Mouse (Mus musculus): Measurements from ENCODE around the gene E130309D02Rik.

The E130309D02Rik gene

DNA sequence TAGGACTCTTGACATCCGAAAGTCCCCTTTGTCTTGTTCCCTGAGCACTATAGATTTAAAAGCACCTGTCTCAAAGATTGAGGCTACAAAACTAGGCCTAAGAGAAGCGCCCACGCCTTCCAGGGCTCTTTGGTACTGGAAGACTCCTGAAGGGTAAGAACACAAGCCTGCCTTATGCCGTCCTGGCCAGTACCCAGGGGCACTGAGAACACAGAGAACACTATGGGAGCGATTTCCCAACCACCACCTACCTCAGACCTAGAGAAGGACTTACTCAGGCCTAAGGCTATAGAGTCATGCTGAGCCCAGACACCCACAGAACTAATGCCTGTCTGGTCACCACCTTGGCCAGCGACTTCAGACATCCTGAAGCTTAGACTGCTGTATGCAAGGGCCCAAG, 48.4 kb downstream of the E130309D02Rik start:
- DNase-seq (ENCODE audit: low spot score in 2 of 2): no peak

DNA sequence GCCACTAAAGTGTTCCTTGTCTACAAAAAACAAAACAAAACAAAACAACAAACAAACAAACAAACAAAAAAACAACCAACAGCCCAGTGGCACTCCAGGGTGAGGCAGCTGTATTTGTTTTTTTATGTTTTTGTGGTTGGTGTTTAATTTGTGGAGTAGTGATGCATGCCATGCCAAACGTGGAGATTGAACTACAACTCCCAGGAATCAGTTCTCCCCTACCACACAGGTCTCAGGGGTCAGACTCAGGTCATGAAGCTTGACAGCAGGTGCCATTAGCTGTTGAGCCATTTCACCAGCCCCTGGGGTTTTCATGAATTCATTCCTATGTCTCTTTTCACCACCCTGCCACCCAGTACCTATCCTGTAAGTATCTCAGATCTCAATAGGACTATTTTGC, 49.8 kb downstream of the E130309D02Rik start:
- no peak for DNase-seq (ENCODE audit: low spot score in 2 of 2)

DNA sequence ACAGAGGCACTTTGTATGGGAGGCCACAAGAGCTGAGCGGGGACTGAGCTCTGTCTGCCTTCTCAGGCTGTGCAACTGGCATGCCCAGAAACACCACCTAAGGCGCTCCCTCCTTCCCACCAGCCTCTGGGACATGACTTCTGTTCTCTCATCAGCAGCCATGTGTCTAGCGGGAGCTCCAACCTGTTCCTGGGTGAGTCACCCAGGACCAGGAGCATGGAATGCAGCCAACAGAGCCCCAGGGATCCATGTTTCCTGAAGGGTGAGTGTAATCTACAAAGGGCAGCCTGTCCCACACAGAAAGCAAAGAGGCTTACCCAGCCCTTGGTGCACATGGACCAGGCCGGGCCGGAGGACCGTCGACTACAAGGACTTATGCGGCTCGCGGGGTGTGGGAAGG, 50.5 kb downstream of the E130309D02Rik start:
- no peak for DNase-seq (ENCODE audit: low spot score in 2 of 2)

DNA sequence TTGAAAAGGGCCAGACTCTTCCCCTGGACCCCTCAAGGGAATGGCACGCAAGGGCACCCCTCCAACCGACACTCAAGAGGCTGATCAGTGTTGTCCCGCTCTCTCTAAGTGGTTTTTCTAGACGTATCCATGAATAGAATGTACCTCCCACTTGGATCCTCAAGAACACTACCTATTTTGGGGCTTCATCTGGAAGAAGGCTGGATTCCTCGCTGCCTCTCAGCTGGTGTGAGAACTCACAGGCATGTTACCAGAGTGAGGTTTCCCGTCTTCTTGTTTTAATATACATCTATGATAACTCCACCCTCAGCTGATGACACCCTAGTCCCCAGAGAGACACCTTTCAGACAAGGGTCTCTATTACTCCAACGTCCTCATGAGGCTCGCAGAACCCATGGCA, 53.5 kb downstream of the E130309D02Rik start:
- DNase-seq (ENCODE audit: low spot score in 2 of 2): no peak

DNA sequence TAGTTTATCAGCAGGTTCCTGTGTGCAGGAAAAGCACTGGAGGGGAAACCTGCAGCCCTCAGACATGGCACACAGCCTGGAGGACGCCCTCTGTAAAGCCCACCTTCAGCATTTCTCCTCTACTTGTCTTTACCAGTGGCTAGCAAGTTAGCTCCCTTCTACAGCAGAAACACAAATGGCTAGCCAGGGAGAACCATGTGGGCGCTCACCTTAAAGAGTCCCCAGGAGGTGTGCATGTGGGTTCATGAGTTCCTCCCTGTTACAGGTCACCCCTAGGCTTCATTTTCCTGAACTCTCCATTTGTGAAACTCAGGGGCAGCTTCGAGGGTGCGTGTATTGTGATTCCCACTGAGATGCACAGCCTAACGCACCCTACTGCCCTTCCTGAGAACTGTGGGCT, 59.4 kb downstream of the E130309D02Rik start:
- no peak for DNase-seq (ENCODE audit: low spot score in 2 of 2)

DNA sequence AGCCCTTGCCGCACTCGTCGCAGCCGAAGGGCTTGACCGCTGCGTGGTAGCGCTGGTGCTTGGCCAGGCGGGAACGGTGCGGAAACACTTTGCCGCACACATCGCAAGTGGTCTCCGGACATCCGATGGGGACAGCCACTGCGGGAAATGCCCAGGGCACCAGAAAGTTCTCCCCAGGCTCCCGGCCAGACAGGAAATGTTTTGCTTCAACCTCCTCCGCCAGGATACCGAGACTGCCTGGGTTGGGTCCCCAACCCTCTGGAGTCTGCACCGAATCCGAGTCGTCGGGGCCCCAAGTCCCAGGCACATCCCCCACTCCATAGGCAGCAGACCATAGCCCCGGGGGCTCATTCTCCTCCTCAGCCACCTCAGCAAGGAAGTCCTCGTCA, 60.0 kb downstream of the E130309D02Rik start:
- no peak for DNase-seq (ENCODE audit: low spot score in 2 of 2)

DNA sequence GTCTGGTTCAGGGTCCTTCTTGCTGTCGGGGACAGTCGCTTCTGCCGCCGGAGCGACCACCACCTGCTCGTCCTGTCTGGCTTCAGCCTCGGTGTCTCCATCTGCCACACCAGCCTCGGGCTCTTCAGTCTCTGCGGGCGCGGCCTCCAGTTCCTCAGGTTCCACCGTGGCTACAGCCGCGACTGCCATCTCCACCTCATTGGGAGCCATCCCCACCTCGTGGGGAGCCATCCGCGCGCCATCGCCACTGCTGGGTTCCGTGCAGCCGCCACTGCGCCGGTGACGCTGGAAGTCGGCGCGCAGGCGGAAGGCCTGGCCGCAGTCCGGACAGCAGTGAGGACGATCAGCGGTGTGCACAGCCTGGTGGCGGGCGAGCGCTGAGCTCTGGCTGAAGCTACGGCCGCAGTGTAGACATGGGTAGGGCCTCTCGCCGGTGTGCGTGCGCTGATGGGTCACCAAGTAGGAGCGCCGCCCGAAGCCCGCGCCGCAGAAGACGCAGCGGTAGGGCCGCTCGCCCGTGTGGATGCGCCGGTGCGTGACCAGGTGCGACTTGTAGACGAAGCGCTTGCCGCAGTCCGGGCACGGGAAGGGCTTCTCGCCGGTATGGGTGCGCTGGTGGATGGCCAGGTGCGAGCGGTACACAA, 60.6 kb downstream of the E130309D02Rik start:
- DNase-seq (ENCODE audit: low spot score in 2 of 2): no peak

DNA sequence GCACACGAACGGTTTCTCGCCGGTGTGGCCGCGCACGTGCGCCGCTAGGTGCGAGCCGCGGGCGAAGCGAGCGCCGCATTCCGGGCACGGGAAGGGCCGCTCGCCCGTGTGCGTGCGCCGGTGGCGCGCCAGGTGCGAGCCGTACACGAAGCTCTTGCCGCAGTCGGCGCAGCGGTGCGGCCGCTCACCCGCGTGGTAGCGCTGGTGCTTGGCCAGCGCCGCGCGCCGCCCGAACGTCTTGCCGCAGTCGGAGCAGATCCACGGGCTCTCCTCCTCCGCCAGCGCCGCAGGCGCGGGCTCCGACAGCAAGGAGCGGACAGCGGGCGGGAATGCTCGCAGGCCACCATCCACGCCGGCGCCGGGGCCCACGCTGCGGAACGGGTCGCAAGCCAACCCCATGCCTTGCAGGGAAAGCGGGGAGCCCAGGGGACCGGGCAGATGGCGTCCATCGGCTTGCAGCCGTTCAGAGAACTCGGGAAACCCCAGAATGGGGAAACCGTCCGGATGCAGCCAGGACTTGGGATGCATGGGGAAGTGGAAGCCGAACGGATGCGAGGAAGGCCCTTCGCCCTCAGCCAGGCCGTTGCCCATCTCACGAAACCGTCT, 61.2 kb downstream of the E130309D02Rik start:
- DNase-seq (ENCODE audit: low spot score in 2 of 2): no peak

DNA sequence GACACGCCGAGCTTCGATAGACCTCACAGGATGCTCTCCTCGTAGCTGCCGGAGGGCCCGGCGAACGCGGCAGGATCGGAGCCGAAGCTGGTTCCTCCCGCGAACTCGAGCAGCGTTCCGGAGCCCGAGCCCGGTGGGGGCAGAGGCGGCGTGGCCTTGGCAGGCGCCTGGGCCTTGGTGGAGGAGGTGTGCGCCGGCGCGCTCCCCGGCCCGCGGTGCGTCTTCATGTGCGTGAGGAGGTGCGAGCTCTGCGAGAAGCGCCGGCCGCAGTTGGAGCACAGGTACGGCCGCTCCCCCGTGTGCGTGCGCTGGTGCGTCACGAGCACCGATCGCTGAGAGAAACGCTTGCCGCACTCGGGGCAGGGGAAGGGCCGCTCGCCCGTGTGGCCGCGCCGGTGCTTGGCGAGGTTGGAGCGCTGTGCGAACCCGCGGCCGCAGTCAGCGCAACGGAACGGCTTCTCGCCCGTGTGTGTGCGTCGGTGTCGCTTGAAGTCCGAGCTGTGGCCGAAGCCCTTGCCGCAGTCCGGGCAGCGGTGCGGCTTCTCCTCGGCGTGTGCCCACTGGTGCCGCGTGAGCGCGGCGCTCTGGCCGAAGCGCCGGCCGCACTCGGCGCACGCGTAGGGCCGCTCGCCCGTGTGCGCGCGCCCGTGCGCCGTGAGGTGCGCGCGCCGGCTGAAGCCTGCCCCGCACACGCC, 61.8 kb downstream of the E130309D02Rik start:
- DNase-seq (ENCODE audit: low spot score in 2 of 2): no peak

DNA sequence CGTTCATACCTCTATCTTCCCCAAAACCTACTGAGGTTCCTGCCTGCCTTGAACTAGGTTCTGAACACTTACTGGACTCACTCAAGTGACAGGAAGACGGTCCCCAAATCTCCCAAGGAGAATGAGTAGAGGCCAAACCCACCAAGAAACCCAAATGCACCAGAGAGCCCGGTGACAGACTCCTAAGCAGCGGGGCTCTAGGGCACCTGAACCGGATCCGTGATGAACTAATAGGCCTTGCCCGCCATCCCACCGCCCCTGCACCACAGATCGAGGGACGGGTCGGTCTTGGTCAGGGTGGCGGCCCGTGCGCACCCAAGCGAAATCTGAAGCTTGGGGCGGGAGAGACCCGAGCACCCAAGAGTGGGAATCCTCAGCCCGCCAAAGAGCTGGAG, 62.4 kb downstream of the E130309D02Rik start:
- no peak for DNase-seq (ENCODE audit: low spot score in 2 of 2)

DNA sequence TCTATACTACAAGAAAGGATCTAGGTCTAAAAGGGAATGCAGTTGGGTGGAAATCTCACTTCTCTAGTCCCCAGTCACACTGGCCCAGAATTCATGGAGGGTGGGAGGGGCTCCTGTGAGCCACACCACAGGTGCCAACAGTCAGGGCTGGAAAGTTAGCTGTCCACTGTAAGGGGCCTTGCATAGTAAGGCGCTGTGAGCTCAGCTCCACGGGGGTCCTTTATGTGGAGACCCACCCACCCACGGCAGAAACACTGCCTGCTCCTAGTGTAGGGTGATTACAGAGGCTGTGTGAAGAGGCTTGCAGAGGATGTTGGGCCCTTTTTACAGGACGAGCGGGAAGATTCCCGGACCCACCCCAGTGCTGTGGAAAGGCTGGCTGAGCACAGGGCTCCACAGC, 63.1 kb downstream of the E130309D02Rik start:
- DNase-seq (ENCODE audit: low spot score in 2 of 2): no peak

Measured in spleen, postnatal 4 days (tissue).